Mouse (Mus musculus) G1E (cell line): ENCODE results near the gene Agl. TPM values are rescaled to one million over a fixed set of nuclear protein-coding genes. Genes with fewer than 3 reads are reported as not detected.
"Not testable (repeated sequence)": the region's sequence is repeated elsewhere in the genome, so short reads cannot be mapped to it uniquely, and the experiment has no call there.

ENCODE experiments used
- ATAC-seq: 2 replicates; pipeline ENCODE4 v1.8.0; 2016; ENCODE audit warnings: mild to moderate bottlenecking; ENCODE audit not compliant: insufficient number of reproducible peaks, poor library complexity, low FRiP score, severe bottlenecking; ENCODE audit errors: extremely low read depth
- DNase-seq: peaks from one replicate; pipeline ENCODE4 v3.0.0; 2012; ENCODE audit warnings: low spot score
- H3K27me3 ChIP-seq: 2 replicates; pipeline ENCODE4 v1.6.1; 2012; ENCODE audit warnings: mild to moderate bottlenecking, low read length, inconsistent platforms; ENCODE audit not compliant: insufficient read depth
- H3K36me3 ChIP-seq: replicated peaks from 2 replicates; pipeline ENCODE3; 2012; ENCODE audit warnings: mild to moderate bottlenecking, inconsistent platforms
- H3K4me1 ChIP-seq: 2 replicates; pipeline ENCODE4 v1.6.1; 2012; ENCODE audit warnings: low read depth, low read length, inconsistent platforms, mixed read lengths; ENCODE audit not compliant: insufficient read depth
- H3K4me3 ChIP-seq: 2 replicates; pipeline ENCODE4 v1.5.1; 2012; ENCODE audit warnings: low read depth, mild to moderate bottlenecking, inconsistent platforms, low read length, moderate library complexity, mixed read lengths
- H3K9me3 ChIP-seq: replicated peaks from 2 replicates; pipeline ENCODE4 v1.6.1; 2012; ENCODE audit warnings: inconsistent platforms
- CTCF ChIP-seq: IDR thresholded peaks from 2 replicates; pipeline ENCODE4 v1.5.1; 2012; ENCODE audit warnings: low read depth, low read length, inconsistent platforms, mixed read lengths
- GATA1 ChIP-seq: IDR thresholded peaks from 2 replicates; pipeline ENCODE4 v1.6.1; 2012; ENCODE audit warnings: borderline replicate concordance, low read length, inconsistent platforms, mixed read lengths
- GATA2 ChIP-seq: IDR thresholded peaks from 2 replicates; pipeline ENCODE4 v1.6.1; 2012; ENCODE audit warnings: low read depth, low read length, inconsistent platforms, borderline replicate concordance
- POLR2AphosphoS5 ChIP-seq: IDR thresholded peaks from 2 replicates; pipeline ENCODE4 v1.6.1; 2012; ENCODE audit warnings: low read depth, low read length, inconsistent platforms; ENCODE audit not compliant: insufficient replicate concordance
- TAL1 ChIP-seq: conservative IDR thresholded peaks from 2 replicates; pipeline ENCODE4 v1.6.1; 2012; ENCODE audit warnings: low read depth, low read length, inconsistent platforms, mixed read lengths
- polyA plus RNA-seq: library from polyadenylated mRNA; stranded (reverse); fragments of >175 nt; gene quantifications from 2 replicates; pipeline ENCODE4 v1.2.3, GENCODE M21; 2012
- total RNA-seq, 2 experiments: library from RNA; stranded (forward) in 1 of 2; stranded (reverse) in 1 of 2; fragments of 200-1000 nt in 1 of 2; fragments of >200 nt in 1 of 2; fragmentation: Nextera tagmentation in 1 of 2; gene quantifications; 2 replicates each; pipeline ENCODE4 v1.2.3; 2014 to 2017

Gene Agl
- total and polyA plus RNA-seq, 3 experiments, result 1.7 to 33.6 (median 15.1) TPM

DNA sequence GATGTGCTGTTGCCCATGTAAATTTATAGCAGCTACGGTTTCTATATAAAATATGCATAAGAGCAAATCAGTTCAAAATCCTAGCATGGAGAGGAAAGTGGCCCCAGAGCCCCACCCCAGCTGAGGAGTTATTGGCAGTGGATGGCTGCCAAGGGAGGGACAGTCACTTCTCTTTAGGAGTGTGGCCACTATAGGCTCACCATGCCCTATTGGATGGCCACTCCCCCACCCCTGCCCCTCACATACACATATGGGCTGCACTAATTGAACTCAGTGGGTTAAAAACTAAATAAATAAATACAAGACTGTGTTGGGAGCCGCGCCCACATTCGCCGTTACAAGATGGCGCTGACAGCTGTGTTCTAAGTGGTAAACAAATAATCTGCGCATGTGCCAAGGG, 9.3 kb upstream of the Agl start:
- Histone ChIP-seq H3K9me3 (no peaks in the 10 kb centered on the region), H3K4me3 (no peak overlapping the region), H3K27me3 (peaks cover 22% of the 10 kb centered on the region), H3K36me3 (no peaks in the 10 kb centered on the region), H3K4me1 (peaks cover 8% of the 10 kb centered on the region)
- ATAC-seq (no peak), DNase-seq (no peak)
- TF ChIP-seq POLR2AphosphoS5 (no peak), GATA1 (no peak), GATA2 (no peak), TAL1 (no peak), CTCF (no peak)

DNA sequence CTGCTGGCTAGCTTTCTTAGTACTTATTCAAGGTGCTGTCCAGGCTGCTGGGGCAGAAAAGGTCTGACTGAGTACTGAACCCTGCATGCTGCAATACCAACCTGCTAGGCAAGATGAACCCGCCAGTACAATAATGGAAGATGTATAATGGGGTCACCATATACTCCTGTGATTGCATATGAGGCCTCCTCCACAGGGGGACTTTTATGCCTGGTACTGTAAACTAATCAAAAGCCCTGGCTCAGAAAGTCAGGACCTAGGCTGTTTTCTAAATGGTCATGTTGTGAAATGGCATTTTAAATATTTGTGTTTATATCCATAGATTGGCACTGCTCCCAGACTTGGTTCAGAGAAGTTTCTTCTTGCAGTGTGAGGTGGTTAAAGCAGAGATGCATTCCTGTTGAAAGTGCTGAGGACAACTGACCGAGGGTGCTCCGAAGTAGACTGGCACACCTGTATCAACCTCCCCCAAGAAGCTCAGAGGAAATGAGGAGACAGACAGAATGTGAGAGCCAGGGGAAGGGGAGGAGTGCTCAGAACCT, 8.8 kb upstream of the Agl start:
- H3K27me3 ChIP-seq, result peaks cover 22% of the 10 kb centered on the region
- no peak for ATAC-seq
- TF ChIP-seq TAL1, result no peak
- no peak for TF ChIP-seq CTCF
- no peak for TF ChIP-seq POLR2AphosphoS5
- TF ChIP-seq GATA1, result no peak
- TF ChIP-seq GATA2, result no peak
- no peak for DNase-seq
- H3K9me3 ChIP-seq, result no peaks in the 10 kb centered on the region
- peaks cover 8% of the 10 kb centered on the region for H3K4me1 ChIP-seq
- H3K4me3 ChIP-seq, result no peak overlapping the region
- H3K36me3 ChIP-seq, result no peaks in the 10 kb centered on the region

DNA sequence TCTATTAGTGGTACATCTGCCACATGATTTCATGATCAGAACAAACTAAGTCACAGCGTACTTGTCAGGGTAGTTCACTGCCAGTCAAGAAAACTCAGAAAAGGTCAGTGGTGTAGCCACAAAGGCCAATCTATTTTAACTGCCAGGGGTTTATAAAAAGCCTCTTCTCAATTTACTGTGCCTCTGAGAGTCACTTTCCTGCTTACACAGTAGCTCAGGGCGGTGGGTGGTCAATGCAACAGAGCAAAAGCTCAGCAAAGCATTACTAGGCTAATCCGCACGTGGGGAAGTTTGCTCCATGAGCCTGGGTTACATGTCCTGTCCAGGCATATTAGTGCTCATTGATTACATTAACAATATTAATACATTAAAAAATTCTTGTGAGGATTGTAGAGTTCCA, 8.0 kb upstream of the Agl start:
- ATAC-seq (no peak), DNase-seq (no peak)
- peaks cover 8% of the 10 kb centered on the region for H3K4me1 ChIP-seq

DNA sequence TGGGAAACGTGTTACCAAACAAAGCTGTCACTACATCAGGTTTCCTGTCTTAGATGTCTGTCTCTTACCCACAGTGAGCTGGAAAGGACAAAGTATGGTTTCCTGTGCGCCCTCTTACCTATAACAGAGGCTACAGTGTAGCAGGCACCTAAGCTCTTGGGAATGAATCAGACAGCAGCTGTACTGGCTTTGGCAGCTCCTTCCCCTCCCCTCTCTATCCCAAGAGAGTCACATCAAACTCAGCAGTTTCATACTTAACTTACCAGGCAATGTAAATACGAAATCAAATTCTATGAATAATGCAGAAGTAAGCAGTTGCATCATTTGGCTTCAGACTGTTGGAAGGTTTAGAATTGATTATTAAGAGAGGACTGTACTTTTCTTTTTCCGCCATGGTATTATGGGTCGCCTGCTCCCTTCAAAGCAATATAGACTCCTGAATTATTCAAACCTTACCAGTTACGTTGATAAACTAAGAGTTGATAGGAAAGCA, 7.4 kb upstream of the Agl start:
- Histone ChIP-seq H3K36me3 (no peaks in the 10 kb centered on the region), H3K27me3 (peaks cover 22% of the 10 kb centered on the region), H3K4me1 (peaks cover 8% of the 10 kb centered on the region), H3K4me3 (no peak overlapping the region), H3K9me3 (no peaks in the 10 kb centered on the region)
- no peak for TF ChIP-seq TAL1
- no peak for TF ChIP-seq CTCF
- no peak for TF ChIP-seq GATA2
- no peak for TF ChIP-seq POLR2AphosphoS5
- no peak for TF ChIP-seq GATA1
- DNase-seq (no peak), ATAC-seq (no peak)

More for the DNA sequence above, 8.0 kb upstream of the Agl start:
- no peaks in the 10 kb centered on the region for H3K36me3 ChIP-seq
- H3K9me3 ChIP-seq, result no peaks in the 10 kb centered on the region
- no peak overlapping the region for H3K4me3 ChIP-seq
- no peak for TF ChIP-seq CTCF
- peaks cover 22% of the 10 kb centered on the region for H3K27me3 ChIP-seq

DNA sequence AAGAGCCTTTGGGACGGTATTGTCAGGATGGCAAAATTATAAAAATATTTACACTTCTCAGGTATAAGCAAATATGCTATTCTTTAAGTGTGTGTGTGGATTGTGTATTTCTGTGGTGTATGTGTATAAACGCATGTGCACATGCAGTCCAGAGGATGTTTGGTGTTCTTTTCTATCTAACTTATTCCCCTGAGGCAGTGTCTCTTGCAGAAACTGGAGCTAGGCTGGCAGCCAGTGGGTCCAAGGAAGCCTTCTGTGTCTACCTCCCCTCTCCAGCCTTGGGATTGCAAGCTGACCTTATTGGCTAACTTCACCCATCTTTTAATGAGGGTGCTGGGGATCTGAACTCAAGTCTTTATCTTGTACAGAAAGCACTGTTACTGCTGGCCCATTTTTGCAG, 5.0 kb upstream of the Agl start:
- no peak overlapping the region for H3K4me3 ChIP-seq
- TF ChIP-seq TAL1 (no peak), POLR2AphosphoS5 (no peak), GATA1 (no peak), CTCF (no peak), GATA2 (no peak)
- DNase-seq, result no peak
- H3K27me3 ChIP-seq, result peaks cover 22% of the 10 kb centered on the region
- no peaks in the 10 kb centered on the region for H3K9me3 ChIP-seq
- H3K4me1 ChIP-seq, result peaks cover 22% of the 10 kb centered on the region
- peaks cover 8% of the 10 kb centered on the region for H3K36me3 ChIP-seq
- no peak for ATAC-seq

DNA sequence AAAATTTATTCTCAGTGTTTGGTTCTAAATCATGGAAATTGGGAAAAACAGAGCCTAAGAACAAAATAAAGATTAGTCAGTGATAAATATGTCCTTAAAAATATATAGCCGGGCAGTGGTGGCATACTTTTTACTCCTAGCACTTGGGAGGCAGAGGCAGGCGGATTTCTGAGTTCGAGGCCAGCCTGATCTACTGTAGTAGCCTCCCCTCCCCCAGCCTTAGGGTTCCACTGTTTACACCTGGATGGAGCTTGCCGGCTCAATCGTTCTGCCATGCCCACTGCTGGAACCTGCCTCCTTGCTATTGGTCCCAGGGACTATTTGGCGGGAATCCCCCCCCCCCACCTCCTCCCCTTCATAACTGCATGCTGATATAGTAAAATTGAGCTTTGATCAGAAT, 2.4 kb upstream of the Agl start:
- not testable (repeated sequence) for DNase-seq, H3K27me3 ChIP-seq, H3K4me3 ChIP-seq, ATAC-seq, H3K9me3 ChIP-seq
- peaks cover 19% of the 10 kb centered on the region for H3K36me3 ChIP-seq
- peaks cover 35% of the 10 kb centered on the region for H3K4me1 ChIP-seq

DNA sequence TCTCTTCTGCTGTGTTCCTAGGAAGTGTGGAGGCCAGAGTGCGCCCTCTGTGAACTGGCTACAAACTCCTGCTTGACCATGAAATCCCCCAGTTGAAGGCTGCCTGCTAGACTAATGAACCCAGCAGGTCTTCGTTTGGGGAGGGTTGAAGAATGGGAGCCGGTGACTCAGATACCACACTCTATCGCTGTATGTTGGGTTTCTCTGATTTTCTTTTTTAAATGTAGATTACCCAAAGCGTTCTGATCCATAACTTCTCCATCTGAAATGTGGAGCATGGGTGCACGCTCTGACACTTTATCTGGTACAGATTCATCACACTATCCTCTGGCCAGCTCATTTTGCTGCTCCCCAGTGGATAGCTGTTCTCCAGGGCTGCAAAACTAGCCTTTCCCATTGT, 1.3 kb upstream of the Agl start:
- ATAC-seq, result no peak
- peaks cover 5% of the 10 kb centered on the region for H3K27me3 ChIP-seq
- no peaks in the 10 kb centered on the region for H3K9me3 ChIP-seq
- H3K36me3 ChIP-seq, result peaks cover 26% of the 10 kb centered on the region
- peak overlapping the region; percentile 92; the same call in 1 of the 2 replicates for H3K4me3 ChIP-seq
- H3K4me1 ChIP-seq, result peaks cover 35% of the 10 kb centered on the region
- no peak for DNase-seq
- TF ChIP-seq POLR2AphosphoS5, result no peak
- TF ChIP-seq GATA2, result no peak
- no peak for TF ChIP-seq GATA1
- no peak for TF ChIP-seq TAL1
- TF ChIP-seq CTCF, result no peak
